Mouse (Mus musculus): ENCODE data around the gene Sgk2. TPM values are rescaled to one million over a fixed set of nuclear protein-coding genes. Genes with fewer than 3 reads are reported as not detected.
"Not testable (repeated sequence)": the region's sequence is repeated elsewhere in the genome, so short reads cannot be mapped to it uniquely, and the experiment has no call there.

Gene Sgk2
- total RNA-seq, 2 experiments from 2014 or later = not detected

DNA sequence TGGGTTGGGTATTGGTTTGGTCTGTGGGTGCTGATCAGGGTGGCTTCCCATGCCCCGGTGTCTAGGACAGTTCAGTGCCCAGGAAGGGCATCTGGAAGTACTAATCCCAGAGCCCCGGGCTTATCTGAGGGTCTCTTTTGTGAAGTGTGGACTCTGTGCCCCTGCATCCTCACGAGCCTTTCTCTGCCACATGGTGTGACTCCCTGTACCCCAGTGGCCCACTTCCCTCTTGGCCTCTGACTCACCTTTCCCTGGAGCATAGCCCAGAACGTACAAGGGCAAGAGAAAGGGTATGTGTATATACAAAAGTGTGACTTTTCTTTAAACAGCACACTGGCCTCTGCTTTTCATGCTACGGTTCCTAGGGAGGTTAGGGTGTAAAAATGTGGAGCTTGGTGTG lies 68.6 kb downstream of the Sgk2 start:
- intact Hi-C loops (cut with DNase I) = no loop called here
- DNase-seq = no peak

DNA sequence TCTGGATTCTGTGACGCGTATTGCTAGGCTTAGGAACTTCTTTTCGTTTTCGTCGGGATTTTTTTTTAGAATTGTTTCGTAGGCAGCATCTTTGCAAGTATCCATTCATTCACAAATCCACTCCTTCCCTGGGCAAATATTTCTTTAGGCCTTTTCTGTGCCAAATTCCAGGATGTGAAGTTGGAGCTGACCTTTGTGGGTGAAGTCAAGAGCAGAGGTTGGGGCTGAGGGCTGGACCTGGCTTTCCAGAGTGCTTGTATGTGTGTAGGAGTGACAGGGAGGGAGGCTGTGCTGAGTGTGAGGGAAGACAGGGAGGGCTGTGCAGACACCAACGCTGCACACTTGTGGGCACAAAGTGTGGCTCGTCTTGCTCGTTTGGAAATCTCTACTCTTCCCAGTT lies 69.5 kb downstream of the Sgk2 start:
- no peak for DNase-seq
- intact Hi-C loops (cut with DNase I) = no loop called here

DNA sequence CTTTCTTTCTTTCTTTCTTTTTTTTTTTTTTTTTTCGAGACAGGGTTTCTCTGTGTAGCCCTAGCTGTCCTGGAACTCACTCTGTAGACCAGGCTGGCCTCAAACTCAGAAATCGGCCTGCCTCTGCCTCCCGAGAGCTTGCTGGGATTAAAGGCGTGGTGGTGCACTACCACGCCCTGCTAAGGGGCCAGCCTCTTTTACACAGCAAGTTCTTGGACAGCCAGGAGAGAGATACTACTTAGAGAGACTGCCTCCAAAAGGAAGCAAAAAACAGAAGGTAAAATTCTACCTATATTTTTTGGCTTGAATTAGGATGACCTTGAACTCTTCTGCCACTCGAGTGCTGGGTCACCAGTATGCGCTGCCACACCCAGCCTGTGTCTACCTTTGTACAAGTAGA lies 71.9 kb downstream of the Sgk2 start:
- DNase-seq; intact Hi-C loops (cut with DNase I): not testable (repeated sequence)

DNA sequence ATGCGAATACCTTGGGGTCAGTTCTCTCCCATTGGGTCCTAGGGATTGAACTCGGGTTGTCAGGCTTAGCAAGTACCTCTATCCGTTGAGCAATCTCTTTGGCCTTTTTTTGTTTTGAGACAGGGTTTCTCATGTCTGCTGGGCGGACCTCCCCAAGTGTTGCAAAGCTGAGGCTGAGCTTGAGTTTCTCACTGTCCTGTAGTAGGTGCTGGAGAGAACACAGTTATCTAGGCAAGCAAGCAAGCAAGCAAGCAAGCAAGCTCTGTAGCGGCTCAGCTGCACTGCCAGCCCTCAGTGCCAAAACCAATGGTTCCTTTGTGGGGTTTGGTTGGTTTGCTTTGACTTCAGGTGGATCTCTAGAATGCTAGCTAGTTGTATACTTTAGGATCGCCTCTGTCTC lies 73.5 kb downstream of the Sgk2 start:
- DNase-seq = no peak
- intact Hi-C loops (cut with DNase I) = no loop called here

DNA sequence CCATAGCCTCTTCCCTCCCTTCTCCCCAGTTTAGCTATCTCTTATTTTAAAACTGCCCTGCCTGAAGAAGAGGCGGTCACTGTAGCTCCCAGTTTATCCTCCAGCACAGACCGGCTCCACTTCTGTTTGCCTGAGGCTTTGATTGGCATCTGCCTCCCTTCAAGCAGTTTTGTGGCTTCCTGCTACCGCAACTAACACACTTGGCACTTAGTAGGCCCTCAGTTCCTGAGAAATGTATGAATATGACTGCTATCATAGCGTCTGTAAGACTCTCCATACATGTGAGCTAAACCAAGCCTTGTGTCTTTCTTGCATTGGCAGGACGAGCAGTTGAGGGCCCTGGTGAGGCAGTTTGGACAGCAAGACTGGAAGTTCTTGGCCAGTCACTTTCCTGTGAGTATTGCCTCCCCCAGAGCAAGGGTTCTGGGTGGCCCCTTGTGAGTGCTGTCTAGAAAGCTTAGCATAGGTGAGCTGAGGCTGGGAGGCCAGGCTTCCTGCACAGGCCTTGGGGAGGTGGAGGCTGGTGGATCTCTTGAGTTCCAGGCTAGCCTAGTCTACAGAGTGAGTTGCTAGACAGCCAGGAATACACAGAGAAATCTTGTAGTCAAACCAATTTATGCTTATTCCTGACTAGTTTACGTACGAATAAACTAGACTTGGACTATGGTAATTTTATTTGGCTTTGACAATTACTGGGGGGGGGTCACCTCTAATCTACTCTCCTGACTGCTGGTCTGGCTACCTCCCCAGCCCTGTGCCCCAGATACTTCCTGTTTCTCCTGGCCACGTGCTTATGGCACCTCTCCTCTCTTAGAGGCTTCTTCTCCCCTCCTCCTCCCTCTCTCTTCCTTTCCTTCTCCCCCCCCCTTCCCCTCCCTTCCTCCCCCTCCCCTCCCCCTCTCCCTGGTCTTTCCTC lies 74.3 kb downstream of the Sgk2 start:
- intact Hi-C loops (cut with DNase I) = no loop called here
- no peak for DNase-seq

DNA sequence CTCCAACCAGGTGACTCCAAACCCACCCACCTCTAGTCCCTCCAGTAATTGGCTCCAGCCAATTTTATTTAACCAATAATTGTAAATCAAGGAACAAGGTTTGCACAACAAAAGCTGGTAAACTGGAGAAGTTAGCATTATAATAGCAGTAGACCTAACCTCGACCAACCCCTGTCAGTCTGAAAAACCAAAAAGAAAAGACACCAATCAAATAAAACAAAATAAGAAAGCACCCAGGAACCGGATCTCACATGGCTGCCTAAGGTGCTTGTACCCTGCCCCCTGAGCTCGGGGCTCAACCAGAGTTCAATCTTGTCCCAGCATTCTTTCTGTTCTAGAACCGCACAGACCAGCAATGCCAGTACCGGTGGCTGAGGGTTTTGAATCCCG lies 75.0 kb downstream of the Sgk2 start:
- no peak for DNase-seq
- intact Hi-C loops (cut with DNase I) = no loop called here

Other genes starting within 250 kb of the Sgk2 start
- 100 to 1,000 TPM; 154 to 158 TPM for gene Srsf6, start 55.8 kb upstream of the Sgk2 start, total RNA-seq (2021)
- gene L3mbtl1, start 43.9 kb upstream of the Sgk2 start, total RNA-seq (2021) = 10 to 100 TPM; 26.4 to 31.4 TPM
- 10 to 100 TPM; 23.6 to 26.2 TPM for gene Ift52, start 30.0 kb downstream of the Sgk2 start, total RNA-seq (2021)
- 1 to 10 TPM; 4.3 to 5.7 TPM for gene Mybl2, start 67.4 kb downstream of the Sgk2 start, total RNA-seq (2021)
- not detected for gene Gtsf1l, start 100.5 kb downstream of the Sgk2 start, total RNA-seq (2021)
- gene Tox2, start 215.8 kb downstream of the Sgk2 start, total RNA-seq (2021) = 10 to 100 TPM; 18.3 to 23.0 TPM

All from left cerebral cortex, postnatal 4 days (tissue).